Mouse (Mus musculus): Measurements from ENCODE around the gene Armc6.
A peak's percentile ranks its signal among the peaks of the same experiment; 100 is the strongest.

The Armc6 gene

DNA sequence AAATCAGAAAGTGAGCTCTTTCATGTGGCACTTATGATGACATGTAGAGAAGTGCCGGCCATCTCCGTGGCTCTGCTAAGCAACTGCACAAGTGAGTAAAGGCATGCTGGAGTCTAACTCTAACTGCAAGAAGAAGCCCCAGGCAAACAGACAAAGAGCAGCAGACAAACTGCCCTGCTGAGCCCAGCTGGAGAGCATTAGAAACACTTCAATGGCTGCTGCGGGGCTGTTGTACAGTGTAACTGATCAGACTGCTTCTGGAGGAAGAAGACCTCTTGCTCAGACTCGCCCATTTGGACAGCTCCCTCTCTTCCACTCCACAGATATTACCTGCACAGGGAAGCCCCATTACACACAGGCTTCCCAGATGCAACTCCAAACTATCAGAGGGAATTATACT is 6.3 kb downstream of the Armc6 start:
- DNase-seq: no peak

GRCm38 (mm10) chr8:70223341-70223740 is 10.9 kb downstream of the Armc6 start:
- peak; percentile 77 for DNase-seq

DNA sequence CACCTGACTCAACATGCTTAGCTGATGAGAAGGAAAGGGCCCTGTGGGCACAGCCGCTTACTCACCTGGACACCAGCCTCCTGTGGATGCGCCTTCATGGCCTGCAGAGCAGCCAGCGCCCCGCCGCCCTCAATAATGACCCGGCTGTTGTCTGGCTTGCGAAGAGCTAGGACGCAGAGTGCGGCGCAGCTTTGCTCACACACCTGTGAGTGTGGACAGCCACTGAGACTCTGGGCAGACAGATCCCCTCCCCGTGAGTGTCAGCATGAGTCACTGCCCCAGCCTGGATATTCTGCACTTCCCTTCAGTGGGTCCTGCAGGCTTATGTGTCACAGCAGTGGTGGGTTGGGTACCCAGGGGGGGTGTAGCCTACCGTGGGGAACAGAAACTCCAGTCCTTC is 12.2 kb downstream of the Armc6 start:
- no peak for DNase-seq

- no peak for DNase-seq
Measured at GRCm38 (mm10) chr8:70220911-70221310, 13.4 kb downstream of the Armc6 start.

- peak; percentile 82 for DNase-seq
Measured at GRCm38 (mm10) chr8:70220236-70220840, 13.9 kb downstream of the Armc6 start.

DNA sequence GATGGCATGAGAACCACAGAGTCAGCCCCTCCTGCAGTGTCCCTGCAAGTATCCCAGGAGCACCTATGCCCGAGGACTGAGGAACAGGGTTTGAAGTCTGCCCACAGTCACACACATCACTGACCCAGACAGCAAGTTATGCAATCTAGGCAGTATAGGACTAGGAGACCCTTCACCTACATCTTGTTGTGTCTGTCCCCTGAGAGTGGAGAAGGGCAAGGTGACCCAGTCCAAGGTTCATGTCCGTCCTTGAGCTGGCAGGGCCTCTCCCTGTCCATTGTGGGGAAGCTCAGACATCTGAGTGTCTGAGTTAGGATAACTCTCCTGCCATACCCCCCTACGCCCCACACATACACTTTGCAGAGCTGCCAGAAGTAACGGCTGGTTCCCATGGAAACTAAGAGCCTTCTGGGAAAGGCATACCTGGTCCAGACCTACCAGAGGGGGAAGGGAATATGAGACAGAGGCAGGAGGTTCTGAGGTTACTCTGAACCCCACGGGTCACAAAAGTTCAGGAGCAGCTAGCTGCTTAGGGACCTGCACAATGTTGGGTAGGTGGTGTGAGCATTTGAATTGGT is 15.1 kb downstream of the Armc6 start:
- DNase-seq: peak; percentile 75

DNA sequence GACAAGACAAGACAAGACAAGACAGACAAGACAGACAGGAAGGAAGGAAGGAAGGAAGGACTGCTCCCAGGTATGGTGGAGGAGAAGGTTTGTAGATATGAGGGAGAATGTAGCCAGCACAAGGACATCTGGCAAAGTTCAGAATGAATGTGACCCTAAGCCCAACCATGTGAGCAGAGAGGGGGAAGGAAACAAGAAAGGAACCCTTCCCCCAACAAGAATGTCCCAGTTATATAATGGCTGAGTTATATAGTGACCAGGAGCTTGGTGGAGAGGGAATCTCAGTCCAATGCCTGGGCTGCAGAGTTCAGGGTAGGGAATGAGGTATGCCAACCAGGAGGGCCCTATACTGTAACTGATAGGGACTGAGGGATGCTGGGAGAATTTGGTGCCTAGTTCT is 16.8 kb downstream of the Armc6 start:
- peak; percentile 81 for DNase-seq

DNA sequence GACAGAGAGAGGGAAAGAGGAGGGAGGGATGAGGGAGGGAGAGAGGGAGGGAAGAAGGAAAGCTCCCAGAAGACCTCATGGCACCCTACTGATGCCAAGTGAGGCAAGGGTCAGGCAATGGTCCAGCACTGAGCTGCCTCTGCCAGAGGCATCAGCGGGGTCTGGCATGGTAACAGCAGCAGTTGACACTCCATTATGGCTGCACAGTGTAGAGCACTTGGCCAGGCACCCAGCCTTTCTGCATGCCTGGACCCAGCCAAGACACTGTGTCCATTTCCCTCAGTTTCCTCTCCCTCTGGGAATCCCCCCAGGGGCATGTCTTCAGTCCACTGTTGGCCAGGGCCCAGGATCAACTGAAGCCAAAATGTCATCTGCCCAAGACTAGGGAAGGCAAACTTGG is 17.7 kb downstream of the Armc6 start:
- peak; percentile 92 for DNase-seq

- peak; percentile 9 for DNase-seq
Measured at GRCm38 (mm10) chr8:70216161-70216560, 18.1 kb downstream of the Armc6 start.

- DNase-seq: peak; percentile 5
Measured at GRCm38 (mm10) chr8:70215092-70215491, 19.2 kb downstream of the Armc6 start.

- DNase-seq: no peak
Measured at GRCm38 (mm10) chr8:70214411-70214810, 19.9 kb downstream of the Armc6 start.

- DNase-seq: peak; percentile 100
Measured at GRCm38 (mm10) chr8:70212112-70213055, 21.9 kb downstream of the Armc6 start, which contains the start of gene Slc25a42. Gene Slc25a42 (minus strand): TSS chr8:70212305.

DNA sequence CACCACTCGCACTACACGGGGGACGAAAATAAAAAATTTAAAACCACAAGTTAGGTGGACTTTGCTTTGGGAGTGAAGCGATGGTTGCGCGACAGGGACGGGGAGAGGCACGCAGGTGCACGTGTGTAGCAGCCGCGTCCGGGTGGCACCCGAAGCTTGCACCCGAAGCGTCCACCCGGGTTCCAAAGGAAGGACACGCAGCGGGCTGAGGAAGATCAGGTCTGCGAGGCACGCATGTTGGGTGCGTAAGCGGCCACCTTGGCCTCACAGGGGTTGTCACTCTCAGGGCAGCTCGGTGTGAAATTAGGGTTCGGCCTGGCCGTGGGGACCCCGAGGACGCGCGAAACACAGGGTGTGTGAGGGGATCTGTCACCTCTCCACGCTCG is 22.5 kb downstream of the Armc6 start:
- no peak for DNase-seq

DNA sequence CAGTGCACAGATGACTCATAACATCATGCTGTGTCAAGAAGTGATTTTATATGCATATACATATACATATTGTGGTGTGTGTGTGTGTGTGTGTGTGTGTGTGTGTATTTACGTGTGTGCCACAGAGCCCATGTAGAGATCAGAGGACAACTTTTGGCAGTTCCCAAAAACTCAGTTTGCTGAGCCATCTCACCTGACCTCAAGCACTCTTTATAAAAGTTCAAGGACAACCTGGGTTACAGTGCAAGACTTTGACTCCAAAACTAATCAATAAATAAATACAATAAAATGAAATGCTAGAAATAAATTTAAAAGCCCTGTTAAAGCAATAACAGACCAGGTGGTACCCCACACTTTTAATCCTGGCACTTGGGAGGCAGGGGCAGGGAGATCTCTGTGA is 23.0 kb downstream of the Armc6 start:
- no peak for DNase-seq

DNA sequence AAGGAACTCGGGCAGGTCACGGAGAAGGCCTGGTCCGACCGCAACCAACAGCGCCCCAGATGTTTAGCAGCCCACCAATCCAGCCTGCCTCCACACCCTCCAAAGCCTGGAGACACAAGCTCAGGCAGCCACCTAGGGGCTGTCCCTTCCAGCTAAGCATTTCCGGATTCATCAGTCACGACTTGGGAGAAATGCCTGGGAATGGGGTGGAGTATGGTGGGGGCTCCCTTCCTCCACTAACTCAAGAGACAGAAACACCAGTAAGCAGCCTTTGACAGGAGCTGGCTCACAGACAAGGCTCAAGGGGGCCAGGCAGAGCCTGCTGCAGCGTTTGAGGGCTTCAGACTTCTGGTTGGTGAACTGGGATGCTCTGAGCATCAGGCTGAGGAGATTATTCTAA is 23.7 kb downstream of the Armc6 start:
- no peak for DNase-seq

DNA sequence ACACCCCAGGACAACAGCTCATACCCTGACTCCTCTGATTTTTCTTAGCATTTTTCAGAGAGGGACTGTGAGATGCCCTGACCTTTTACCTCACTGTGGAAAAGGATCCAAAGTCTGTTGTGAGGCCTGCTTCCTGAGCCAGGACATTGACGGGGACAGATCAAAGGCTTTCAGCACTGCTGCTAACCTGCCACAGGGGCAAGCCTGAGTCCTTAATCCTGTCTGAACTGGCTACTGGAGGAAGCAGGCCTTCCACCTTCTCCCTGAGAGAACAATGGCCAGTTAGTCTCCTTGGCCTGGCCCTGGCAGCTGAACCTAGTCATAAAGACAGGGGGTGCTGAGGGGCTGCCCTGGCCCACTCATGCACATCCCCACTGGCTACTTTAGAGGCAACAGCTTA is 26.1 kb downstream of the Armc6 start:
- DNase-seq: peak; percentile 80

DNA sequence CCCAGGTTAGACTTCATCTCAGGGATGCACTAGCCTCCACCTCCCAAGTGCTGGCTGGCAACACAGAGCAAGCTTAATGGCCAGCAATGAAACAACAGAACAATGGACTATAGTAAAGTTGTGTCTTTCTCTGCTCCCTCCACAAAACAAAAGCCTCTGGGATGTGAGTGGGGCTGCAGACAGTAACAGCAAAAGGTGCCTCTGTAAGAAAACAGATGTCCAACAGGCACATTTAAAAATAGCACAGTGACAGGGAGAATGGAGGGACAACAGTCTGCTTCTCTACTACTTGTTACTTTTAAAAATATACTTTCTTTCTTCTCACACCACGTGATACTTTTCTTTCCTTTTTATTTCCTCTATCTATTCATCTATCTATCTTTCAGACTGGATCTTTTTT is 29.5 kb downstream of the Armc6 start:
- no peak for DNase-seq

GRCm38 (mm10) chr8:70203072-70203471 is 31.2 kb downstream of the Armc6 start:
- no peak for DNase-seq

DNA sequence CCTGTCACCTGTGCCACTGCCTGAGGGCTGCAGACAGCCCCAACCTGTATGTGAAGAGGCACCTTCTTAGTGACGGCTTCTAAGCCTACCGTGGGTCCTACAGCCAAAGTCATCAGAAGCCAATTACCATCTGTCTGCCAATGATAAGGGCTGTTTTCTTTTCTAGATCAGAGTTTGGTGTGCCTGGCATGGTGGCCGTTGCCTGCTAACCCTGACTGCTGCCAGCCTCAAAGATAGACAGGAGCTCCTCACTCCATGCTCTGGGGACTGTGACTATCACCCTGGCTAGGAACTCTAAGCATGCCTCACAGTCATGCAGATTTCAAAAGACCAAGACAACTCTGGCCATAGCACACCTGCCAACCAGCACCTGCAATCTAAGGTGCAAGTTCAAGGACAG is 32.8 kb downstream of the Armc6 start:
- no peak for DNase-seq

DNA sequence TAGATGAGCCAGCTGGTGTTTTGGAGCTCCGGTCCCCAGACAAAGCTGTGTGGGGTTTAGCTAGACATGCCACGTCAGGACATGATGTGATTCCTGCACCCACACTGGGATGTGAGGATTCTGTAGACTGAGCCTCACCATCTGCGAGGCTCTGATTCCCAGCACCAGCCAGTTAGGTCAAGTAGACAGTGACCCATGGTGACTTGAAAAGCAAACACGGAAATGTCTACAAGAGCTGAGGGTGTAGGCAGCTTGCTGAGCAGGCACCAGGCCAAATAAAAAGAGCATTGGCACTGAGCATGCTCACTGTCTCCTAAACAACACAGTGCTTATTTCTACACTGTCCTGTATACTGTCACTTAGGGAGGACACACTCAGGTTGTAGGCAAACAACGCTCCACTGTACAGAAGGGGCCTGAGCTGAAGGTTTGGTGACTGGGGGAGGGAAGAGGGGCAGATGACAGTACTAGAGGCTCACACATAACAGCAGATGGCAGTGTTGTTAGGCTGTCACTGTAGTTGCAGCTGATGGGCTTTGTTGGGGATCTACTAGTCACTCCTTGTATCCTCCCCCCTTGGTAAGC is 34.1 kb downstream of the Armc6 start:
- DNase-seq: peak; percentile 64

- peak; percentile 76 for DNase-seq
Measured at GRCm38 (mm10) chr8:70197603-70198002, 36.7 kb downstream of the Armc6 start.

GRCm38 (mm10) chr8:70195762-70196161 is 38.5 kb downstream of the Armc6 start:
- DNase-seq: no peak

DNA sequence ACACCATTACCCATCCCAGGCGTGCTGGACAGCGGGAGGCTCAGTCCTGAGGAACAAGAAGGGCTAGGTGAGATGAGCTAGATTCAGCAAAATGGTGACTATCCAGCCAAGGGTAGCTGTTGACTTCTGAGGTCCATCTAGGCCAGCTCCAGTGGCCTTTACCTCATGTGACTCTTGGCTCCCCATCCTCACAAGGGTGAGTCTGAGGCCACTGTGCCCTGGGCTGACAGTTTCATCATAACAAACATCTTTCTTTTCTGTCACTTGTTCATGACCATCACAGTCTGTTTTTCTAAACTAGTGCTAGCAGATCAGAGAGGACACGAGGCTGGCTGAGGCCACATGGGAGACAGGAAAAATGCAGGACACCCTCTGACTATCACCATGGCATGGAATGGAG is 40.1 kb downstream of the Armc6 start:
- DNase-seq: no peak

DNA sequence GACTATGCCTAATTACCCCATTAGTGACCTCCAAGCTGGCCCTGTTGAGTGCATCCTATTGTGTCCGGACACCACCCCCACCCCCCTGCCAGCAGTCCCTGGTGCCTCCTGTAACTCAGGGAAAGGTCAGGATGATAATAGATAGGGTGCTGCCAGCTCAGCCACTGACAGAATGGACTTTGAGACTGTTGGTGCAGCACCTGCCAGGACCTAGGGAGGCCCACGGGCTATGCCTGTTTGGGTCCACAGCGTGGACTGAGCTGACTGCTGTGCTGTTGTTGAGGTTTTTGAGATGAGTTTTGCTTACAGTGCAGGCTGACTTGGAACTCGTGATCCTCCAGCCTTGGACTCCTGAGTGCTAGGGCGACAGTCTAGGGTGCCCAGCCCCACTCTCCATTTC is 41.0 kb downstream of the Armc6 start:
- peak; percentile 91 for DNase-seq
